Mouse (Mus musculus): ENCODE results near the gene Dtx3. TPM values are rescaled to one million over a fixed set of nuclear protein-coding genes. Genes with fewer than 3 reads are reported as not detected.

Dtx3 gene
- 29.3 TPM for polyA plus RNA-seq (2015; fragmentation: Illumina TruSeq; extraction: RNeasy Lipid Tissue Mini Kit (QIAGEN cat#74804); ENCODE audit: insufficient read depth, low read depth, low replicate concordance)

GRCm38 (mm10) chr10:127195328-127196129 lies at the start of gene Dtx3:
Dtx3 (minus strand) TSS chr10:127195728.

GRCm38 (mm10) chr10:127211414-127211854 lies 15.9 kb upstream of the Dtx3 start, which contains the start of gene Pip4k2c:
Pip4k2c (minus strand) TSS chr10:127211585.

GRCm38 (mm10) chr10:127189651-127190381 lies 5.7 kb downstream of the Dtx3 start, which contains the start of gene Arhgef25:
Arhgef25 (minus strand) TSS chr10:127190083.

GRCm38 (mm10) chr10:127179871-127180694 lies 15.4 kb downstream of the Dtx3 start, which contains the start of gene Slc26a10:
Slc26a10 (minus strand) TSS chr10:127180645.

GRCm38 (mm10) chr10:127164631-127165353 lies 30.7 kb downstream of the Dtx3 start, which contains the start of gene B4galnt1:
B4galnt1 (plus strand) TSS chr10:127165225.

Other genes with a start within 250 kb of the Dtx3 start
- 33.0 TPM for gene Ctdsp2, start 217.0 kb downstream of the Dtx3 start, polyA plus RNA-seq (2015; fragmentation: Illumina TruSeq; extraction: RNeasy Lipid Tissue Mini Kit (QIAGEN cat#74804); ENCODE audit: insufficient read depth, low read depth, low replicate concordance)
- 0.79 TPM for gene Avil, start 195.0 kb downstream of the Dtx3 start, polyA plus RNA-seq (2015; fragmentation: Illumina TruSeq; extraction: RNeasy Lipid Tissue Mini Kit (QIAGEN cat#74804); ENCODE audit: insufficient read depth, low read depth, low replicate concordance)
- gene Tsfm, start 164.9 kb downstream of the Dtx3 start, polyA plus RNA-seq (2015; fragmentation: Illumina TruSeq; extraction: RNeasy Lipid Tissue Mini Kit (QIAGEN cat#74804); ENCODE audit: insufficient read depth, low read depth, low replicate concordance) = 16.1 TPM
- 22.3 TPM for gene Mettl1, start 154.3 kb downstream of the Dtx3 start, polyA plus RNA-seq (2015; fragmentation: Illumina TruSeq; extraction: RNeasy Lipid Tissue Mini Kit (QIAGEN cat#74804); ENCODE audit: insufficient read depth, low read depth, low replicate concordance)
- gene Eef1akmt3, start 154.2 kb downstream of the Dtx3 start, polyA plus RNA-seq (2015; fragmentation: Illumina TruSeq; extraction: RNeasy Lipid Tissue Mini Kit (QIAGEN cat#74804); ENCODE audit: insufficient read depth, low read depth, low replicate concordance) = 3.7 TPM
- gene Cyp27b1, start 147.5 kb downstream of the Dtx3 start, polyA plus RNA-seq (2015; fragmentation: Illumina TruSeq; extraction: RNeasy Lipid Tissue Mini Kit (QIAGEN cat#74804); ENCODE audit: insufficient read depth, low read depth, low replicate concordance) = 0.44 TPM
- gene March9, start 135.5 kb downstream of the Dtx3 start, polyA plus RNA-seq (2015; fragmentation: Illumina TruSeq; extraction: RNeasy Lipid Tissue Mini Kit (QIAGEN cat#74804); ENCODE audit: insufficient read depth, low read depth, low replicate concordance) = 2.3 TPM
- 51.8 TPM for gene Cdk4, start 132.2 kb downstream of the Dtx3 start, polyA plus RNA-seq (2015; fragmentation: Illumina TruSeq; extraction: RNeasy Lipid Tissue Mini Kit (QIAGEN cat#74804); ENCODE audit: insufficient read depth, low read depth, low replicate concordance)
- gene Tspan31, start 125.5 kb downstream of the Dtx3 start, polyA plus RNA-seq (2015; fragmentation: Illumina TruSeq; extraction: RNeasy Lipid Tissue Mini Kit (QIAGEN cat#74804); ENCODE audit: insufficient read depth, low read depth, low replicate concordance) = 26.9 TPM
- 0.92 TPM for gene Agap2, start 120.4 kb downstream of the Dtx3 start, polyA plus RNA-seq (2015; fragmentation: Illumina TruSeq; extraction: RNeasy Lipid Tissue Mini Kit (QIAGEN cat#74804); ENCODE audit: insufficient read depth, low read depth, low replicate concordance)
- 60.9 TPM for gene Os9, start 74.6 kb downstream of the Dtx3 start, polyA plus RNA-seq (2015; fragmentation: Illumina TruSeq; extraction: RNeasy Lipid Tissue Mini Kit (QIAGEN cat#74804); ENCODE audit: insufficient read depth, low read depth, low replicate concordance)
- gene B4galnt1, start 30.5 kb downstream of the Dtx3 start, polyA plus RNA-seq (2015; fragmentation: Illumina TruSeq; extraction: RNeasy Lipid Tissue Mini Kit (QIAGEN cat#74804); ENCODE audit: insufficient read depth, low read depth, low replicate concordance) = 30.8 TPM
- gene Slc26a10, start 15.1 kb downstream of the Dtx3 start, polyA plus RNA-seq (2015; fragmentation: Illumina TruSeq; extraction: RNeasy Lipid Tissue Mini Kit (QIAGEN cat#74804); ENCODE audit: insufficient read depth, low read depth, low replicate concordance) = 3.4 TPM
- 10.8 TPM for gene Arhgef25, start 5.6 kb downstream of the Dtx3 start, polyA plus RNA-seq (2015; fragmentation: Illumina TruSeq; extraction: RNeasy Lipid Tissue Mini Kit (QIAGEN cat#74804); ENCODE audit: insufficient read depth, low read depth, low replicate concordance)
- gene Pip4k2c, start 15.9 kb upstream of the Dtx3 start, polyA plus RNA-seq (2015; fragmentation: Illumina TruSeq; extraction: RNeasy Lipid Tissue Mini Kit (QIAGEN cat#74804); ENCODE audit: insufficient read depth, low read depth, low replicate concordance) = 8.2 TPM
- gene Kif5a, start 67.6 kb upstream of the Dtx3 start, polyA plus RNA-seq (2015; fragmentation: Illumina TruSeq; extraction: RNeasy Lipid Tissue Mini Kit (QIAGEN cat#74804); ENCODE audit: insufficient read depth, low read depth, low replicate concordance) = 1.00 TPM
- gene Dctn2, start 70.6 kb upstream of the Dtx3 start, polyA plus RNA-seq (2015; fragmentation: Illumina TruSeq; extraction: RNeasy Lipid Tissue Mini Kit (QIAGEN cat#74804); ENCODE audit: insufficient read depth, low read depth, low replicate concordance) = 36.2 TPM
- 27.9 TPM for gene Mbd6, start 93.3 kb upstream of the Dtx3 start, polyA plus RNA-seq (2015; fragmentation: Illumina TruSeq; extraction: RNeasy Lipid Tissue Mini Kit (QIAGEN cat#74804); ENCODE audit: insufficient read depth, low read depth, low replicate concordance)
- 53.0 TPM for gene Mars, start 116.1 kb upstream of the Dtx3 start, polyA plus RNA-seq (2015; fragmentation: Illumina TruSeq; extraction: RNeasy Lipid Tissue Mini Kit (QIAGEN cat#74804); ENCODE audit: insufficient read depth, low read depth, low replicate concordance)
- gene Arhgap9, start 126.2 kb upstream of the Dtx3 start, polyA plus RNA-seq (2015; fragmentation: Illumina TruSeq; extraction: RNeasy Lipid Tissue Mini Kit (QIAGEN cat#74804); ENCODE audit: insufficient read depth, low read depth, low replicate concordance) = 3.8 TPM
- 2.5 TPM for gene Gli1, start 146.2 kb upstream of the Dtx3 start, polyA plus RNA-seq (2015; fragmentation: Illumina TruSeq; extraction: RNeasy Lipid Tissue Mini Kit (QIAGEN cat#74804); ENCODE audit: insufficient read depth, low read depth, low replicate concordance)
- gene Inhbe, start 158.7 kb upstream of the Dtx3 start, polyA plus RNA-seq (2015; fragmentation: Illumina TruSeq; extraction: RNeasy Lipid Tissue Mini Kit (QIAGEN cat#74804); ENCODE audit: insufficient read depth, low read depth, low replicate concordance) = not detected
- not detected for gene Inhbc, start 174.7 kb upstream of the Dtx3 start, polyA plus RNA-seq (2015; fragmentation: Illumina TruSeq; extraction: RNeasy Lipid Tissue Mini Kit (QIAGEN cat#74804); ENCODE audit: insufficient read depth, low read depth, low replicate concordance)
- gene R3hdm2, start 184.6 kb upstream of the Dtx3 start, polyA plus RNA-seq (2015; fragmentation: Illumina TruSeq; extraction: RNeasy Lipid Tissue Mini Kit (QIAGEN cat#74804); ENCODE audit: insufficient read depth, low read depth, low replicate concordance) = 28.0 TPM